Mouse (Mus musculus): ENCODE data around the gene Git2. TPM values are rescaled to one million over a fixed set of nuclear protein-coding genes. Genes with fewer than 3 reads are reported as not detected.

The Git2 gene
- total and polyA plus RNA-seq, 3 experiments = 24.0 to 71.7 (median 64.9) TPM

- H3K9ac ChIP-seq (ENCODE audit: control insufficient read depth, low read depth, low read length, poor library complexity, severe bottlenecking) = no peak overlapping the region
- TF ChIP-seq NELFE (IDR thresholded peaks at IDR 0.05; ENCODE audit: low read depth, low read length) = no peak
- H3K9me3 ChIP-seq (replicated peaks; ENCODE audit: insufficient read depth, low read length) = no peaks in the 10 kb centered on the region
- no peak overlapping the region for H3K4me3 ChIP-seq (ENCODE audit: control insufficient read depth in 1 of 2, insufficient read depth in 1 of 2, low read depth in 2 of 2, low read length in 2 of 2)
- no peak overlapping the region for H3K27ac ChIP-seq (ENCODE audit: control insufficient read depth, low read depth, low read length)
- peaks cover 0 to 21% of the 10 kb centered on the region in 2 experiments; a peak in 2 of 4 replicates for H3K36me3 ChIP-seq (ENCODE audit: control insufficient read depth in 1 of 2, insufficient read depth in 2 of 2, low read length in 2 of 2)
- H3K4me1 ChIP-seq (ENCODE audit: control insufficient read depth in 1 of 2, insufficient read depth in 2 of 2, low read length in 2 of 2) = no peaks in the 10 kb centered on the region
- H3K27me3 ChIP-seq (ENCODE audit: control insufficient read depth in 1 of 2, insufficient read depth in 2 of 2, low read length in 2 of 2) = no peaks in the 10 kb centered on the region
- no peaks in the 10 kb centered on the region for H3K79me2 ChIP-seq (ENCODE audit: control insufficient read depth, insufficient read depth, low read length, poor library complexity)
- no peak for DNase-seq (ENCODE audit: low read depth, low spot score)
These were observed 15.7 kb downstream of the Git2 start for GRCm38 (mm10) chr5:114759536-114760090.

DNA sequence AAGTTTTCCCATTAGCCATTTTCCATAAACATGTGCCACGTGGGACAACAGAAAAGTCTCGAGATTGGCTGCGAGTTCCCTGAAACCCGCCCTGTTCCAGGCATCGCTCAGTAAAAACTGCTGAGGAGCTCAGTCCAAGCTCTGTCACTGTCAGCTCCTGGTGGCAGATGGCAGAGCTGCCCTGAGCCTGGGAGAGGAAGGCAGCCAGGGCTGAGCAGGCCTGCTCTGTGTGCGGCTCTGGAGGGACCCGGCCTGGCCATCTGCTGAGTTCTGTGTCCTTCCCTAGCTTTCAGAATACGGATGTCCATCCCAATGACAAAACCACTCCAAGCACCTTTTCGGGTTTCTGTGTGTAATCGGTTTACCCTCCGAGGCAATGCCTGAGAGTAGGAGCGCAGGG is 21.9 kb downstream of the Git2 start:
- no peak for TF ChIP-seq BHLHE40 (IDR thresholded peaks at IDR 0.05; ENCODE audit: borderline replicate concordance, low read depth, low read length)
- no peak for TF ChIP-seq ELF1 (IDR thresholded peaks at IDR 0.05; ENCODE audit: low read depth, low read length)
- no peak for TF ChIP-seq MAZ (IDR thresholded peaks at IDR 0.05; ENCODE audit: low read depth, low read length)
- no peak for TF ChIP-seq JUND (IDR thresholded peaks at IDR 0.05; ENCODE audit: low read depth, low read length)
- Histone ChIP-seq H3K79me2 (ENCODE audit: control insufficient read depth, insufficient read depth, low read length, poor library complexity) (no peaks in the 10 kb centered on the region), H3K4me3 (ENCODE audit: control insufficient read depth in 1 of 2, insufficient read depth in 1 of 2, low read depth in 2 of 2, low read length in 2 of 2) (no peak overlapping the region), H3K9me3 (replicated peaks; ENCODE audit: insufficient read depth, low read length) (no peaks in the 10 kb centered on the region), H3K27me3 (ENCODE audit: control insufficient read depth in 1 of 2, insufficient read depth in 2 of 2, low read length in 2 of 2) (no peaks in the 10 kb centered on the region), H3K36me3 (ENCODE audit: control insufficient read depth in 1 of 2, insufficient read depth in 2 of 2, low read length in 2 of 2) (peaks cover 0 to 12% of the 10 kb centered on the region in 2 experiments; a peak in 2 of 4 replicates), H3K27ac (ENCODE audit: control insufficient read depth, low read depth, low read length) (no peak overlapping the region), H3K9ac (ENCODE audit: control insufficient read depth, low read depth, low read length, poor library complexity, severe bottlenecking) (no peak overlapping the region), H3K4me1 (ENCODE audit: control insufficient read depth in 1 of 2, insufficient read depth in 2 of 2, low read length in 2 of 2) (no peaks in the 10 kb centered on the region)
- DNase-seq (ENCODE audit: low read depth, low spot score) = no peak

DNA sequence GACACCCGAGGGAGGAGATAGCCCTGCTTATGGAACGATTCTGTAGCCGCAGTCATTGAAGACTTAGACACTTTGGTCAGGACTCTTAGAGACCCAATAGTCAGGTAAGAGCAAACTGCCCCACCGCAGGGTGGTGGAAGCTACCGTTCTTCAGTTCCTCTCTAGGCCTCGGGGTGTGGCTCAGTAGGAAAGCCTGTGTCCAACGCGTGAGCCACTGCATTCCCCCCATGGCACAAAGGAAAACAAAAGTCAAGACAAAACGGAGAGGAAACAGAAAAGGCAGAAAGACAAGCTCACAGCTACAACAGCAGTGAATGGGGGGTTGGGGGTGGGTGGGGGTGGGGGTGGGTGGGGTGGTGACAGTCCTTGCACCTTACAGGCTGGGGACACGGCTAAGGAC is 22.9 kb downstream of the Git2 start:
- no peak for TF ChIP-seq NRF1 (IDR thresholded peaks at IDR 0.05; ENCODE audit: insufficient read depth, low read depth, low read length, poor library complexity, severe bottlenecking)
- no peak for TF ChIP-seq ETS1 (IDR thresholded peaks at IDR 0.05; ENCODE audit: low read depth, low read length)
- TF ChIP-seq TAL1 (IDR thresholded peaks at IDR 0.05; ENCODE audit: low read length) = no peak
- no peak for TF ChIP-seq SIN3A (IDR thresholded peaks at IDR 0.05; ENCODE audit: low read length)
- no peak for TF ChIP-seq GATA1 (IDR thresholded peaks at IDR 0.05; ENCODE audit: low read depth, low read length)
- no peak for TF ChIP-seq GABPA (IDR thresholded peaks at IDR 0.05; ENCODE audit: low read depth, low read length)
- TF ChIP-seq MEF2A (IDR thresholded peaks at IDR 0.05; ENCODE audit: extremely low read depth, insufficient replicate concordance, low read depth, low read length, poor library complexity, severe bottlenecking) = no peak
- TF ChIP-seq ZKSCAN1 (IDR thresholded peaks at IDR 0.05; ENCODE audit: low read depth, low read length) = no peak
- no peak for TF ChIP-seq ZC3H11A (IDR thresholded peaks at IDR 0.05; ENCODE audit: low read depth, low read length)
- no peak for TF ChIP-seq ELF1 (IDR thresholded peaks at IDR 0.05; ENCODE audit: low read depth, low read length)
- TF ChIP-seq POLR2AphosphoS2 (IDR thresholded peaks at IDR 0.05; ENCODE audit: low read length) = no peak
- no peak for TF ChIP-seq MAZ (IDR thresholded peaks at IDR 0.05; ENCODE audit: low read depth, low read length)
- TF ChIP-seq KAT2A (conservative IDR thresholded peaks at IDR 0.05; ENCODE audit: low read depth, low read length) = no peak
- TF ChIP-seq NELFE (IDR thresholded peaks at IDR 0.05; ENCODE audit: low read depth, low read length) = no peak
- TF ChIP-seq MYB (IDR thresholded peaks at IDR 0.05; ENCODE audit: low read depth, low read length) = no peak
- no peak for TF ChIP-seq JUND (IDR thresholded peaks at IDR 0.05; ENCODE audit: low read depth, low read length)
- Histone ChIP-seq H3K27ac (ENCODE audit: control insufficient read depth, low read depth, low read length) (no peak overlapping the region), H3K79me2 (ENCODE audit: control insufficient read depth, insufficient read depth, low read length, poor library complexity) (no peaks in the 10 kb centered on the region), H3K9ac (ENCODE audit: control insufficient read depth, low read depth, low read length, poor library complexity, severe bottlenecking) (no peak overlapping the region), H3K27me3 (ENCODE audit: control insufficient read depth in 1 of 2, insufficient read depth in 2 of 2, low read length in 2 of 2) (no peaks in the 10 kb centered on the region), H3K9me3 (replicated peaks; ENCODE audit: insufficient read depth, low read length) (no peaks in the 10 kb centered on the region), H3K4me1 (ENCODE audit: control insufficient read depth in 1 of 2, insufficient read depth in 2 of 2, low read length in 2 of 2) (no peaks in the 10 kb centered on the region), H3K36me3 (ENCODE audit: control insufficient read depth in 1 of 2, insufficient read depth in 2 of 2, low read length in 2 of 2) (peaks cover 0 to 16% of the 10 kb centered on the region in 2 experiments; a peak in 2 of 4 replicates), H3K4me3 (ENCODE audit: control insufficient read depth in 1 of 2, insufficient read depth in 1 of 2, low read depth in 2 of 2, low read length in 2 of 2) (no peak overlapping the region)
- no peak for DNase-seq (ENCODE audit: low read depth, low spot score)
